Mouse (Mus musculus): Measurements from ENCODE around the gene Dohh. TPM values are rescaled to one million over a fixed set of nuclear protein-coding genes. Genes with fewer than 3 reads are reported as not detected.
A peak's percentile ranks its signal among the peaks of the same experiment; 100 is the strongest.

Dohh gene
- total and polyA plus RNA-seq, 2 experiments from 2014 or later = 114 to 146 TPM

DNA sequence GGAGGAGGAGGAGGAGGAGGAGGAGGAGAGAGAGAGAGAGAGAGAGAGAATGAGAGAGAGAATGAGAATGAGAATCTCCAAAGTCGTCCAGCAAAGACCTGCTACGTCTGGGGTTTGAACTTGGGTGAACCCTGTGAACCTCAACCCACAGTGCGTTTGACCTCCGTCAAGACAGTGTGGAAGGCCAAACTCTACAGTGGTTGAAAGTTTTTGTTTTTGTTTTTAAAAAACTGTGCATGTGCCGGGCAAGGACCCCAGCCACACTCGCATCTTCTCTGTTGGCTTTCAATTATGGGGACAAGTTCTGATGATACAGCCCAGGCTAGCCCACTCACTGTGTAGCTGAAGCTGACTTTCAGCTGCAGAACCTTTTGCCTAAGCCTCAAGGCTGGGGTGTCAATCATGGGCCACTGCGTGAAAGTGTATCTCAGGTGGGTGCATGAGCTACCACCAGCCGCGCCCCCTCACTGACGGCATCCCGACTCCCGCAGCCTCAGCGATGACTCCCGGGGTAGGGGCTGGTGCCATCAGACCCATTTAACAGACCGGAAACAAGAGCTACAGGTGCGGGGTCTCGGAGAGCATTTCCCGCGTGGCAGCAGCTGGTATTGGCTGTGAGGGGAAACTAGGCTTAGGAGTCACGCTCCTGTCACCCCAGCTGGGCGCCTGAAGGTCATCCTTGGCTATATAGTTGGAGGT lies 48.1 kb downstream of the Dohh start:
- no peak overlapping the region for H3K9ac ChIP-seq (replicated peaks; ENCODE audit: low read length)
- H3K9me3 ChIP-seq (ENCODE audit: low read length) = no peaks in the 10 kb centered on the region
- H3K4me2 ChIP-seq (ENCODE audit: low read depth, low read length) = peak overlapping the region; percentile 51

DNA sequence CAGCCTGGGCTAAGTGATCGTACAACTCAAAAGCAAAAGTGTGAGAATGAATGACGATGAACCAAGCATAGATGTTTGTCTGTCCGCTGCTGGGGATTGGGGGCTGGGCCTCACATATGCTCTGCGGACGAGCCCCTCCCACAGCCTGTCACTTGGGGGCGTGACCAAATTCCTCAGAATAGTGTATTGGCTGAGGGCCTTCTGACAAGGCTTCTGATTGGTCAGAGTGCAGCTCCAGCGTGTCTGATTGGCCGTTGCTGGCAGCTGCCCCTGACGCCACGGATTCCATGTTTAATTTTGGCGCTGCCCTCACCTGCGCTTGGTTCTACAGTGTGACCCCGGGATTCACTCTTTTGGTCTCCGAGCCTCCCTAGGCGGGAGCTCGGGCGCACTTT lies 48.6 kb downstream of the Dohh start:
- DNase-seq (ENCODE audit: low spot score) = peak; percentile 98
- H3K9me3 ChIP-seq (ENCODE audit: low read length) = no peaks in the 10 kb centered on the region
- peak overlapping the region; percentile 9 for H3K4me3 ChIP-seq (ENCODE audit: low read length)
- H3K36me3 ChIP-seq (ENCODE audit: insufficient read depth, low read length) = no peaks in the 10 kb centered on the region
- TF ChIP-seq CTCF (IDR thresholded peaks at IDR 0.05; ENCODE audit: low read depth) = no peak
- no peak overlapping the region for H3K9ac ChIP-seq (replicated peaks; ENCODE audit: low read length)
- peak overlapping the region; percentile 51 for H3K4me2 ChIP-seq (ENCODE audit: low read depth, low read length)
- H3K4me1 ChIP-seq (ENCODE audit: insufficient read depth, low read length) = peaks cover 31% of the 10 kb centered on the region
- peak; percentile 89 for ATAC-seq
- H3K27me3 ChIP-seq (ENCODE audit: insufficient read depth, low read length) = no peaks in the 10 kb centered on the region
- 3% methylated on average over 17 of the region's 17 CpGs for WGBS
- H3K27ac ChIP-seq = peak overlapping the region; percentile 37; the same call in 1 of the 2 replicates

More for the DNA sequence above, 48.1 kb downstream of the Dohh start:
- no peaks in the 10 kb centered on the region for H3K36me3 ChIP-seq (ENCODE audit: insufficient read depth, low read length)
- DNase-seq (ENCODE audit: low spot score) = no peak
- H3K4me1 ChIP-seq (ENCODE audit: insufficient read depth, low read length) = peaks cover 31% of the 10 kb centered on the region
- ATAC-seq = peak; percentile 3
- no peaks in the 10 kb centered on the region for H3K27me3 ChIP-seq (ENCODE audit: insufficient read depth, low read length)
- no peak overlapping the region; the same call in 1 of the 2 replicates for H3K4me3 ChIP-seq (ENCODE audit: low read length)
- 61% methylated on average over 21 of the region's 21 CpGs for WGBS
- 0 out of 2 replicates have a peak, but pooled peaks have one; percentile 15 for TF ChIP-seq CTCF (IDR thresholded peaks at IDR 0.05; ENCODE audit: low read depth)
- 0 out of 2 replicates have a peak overlapping the region, but pooled peaks have one; percentile 11 for H3K27ac ChIP-seq

DNA sequence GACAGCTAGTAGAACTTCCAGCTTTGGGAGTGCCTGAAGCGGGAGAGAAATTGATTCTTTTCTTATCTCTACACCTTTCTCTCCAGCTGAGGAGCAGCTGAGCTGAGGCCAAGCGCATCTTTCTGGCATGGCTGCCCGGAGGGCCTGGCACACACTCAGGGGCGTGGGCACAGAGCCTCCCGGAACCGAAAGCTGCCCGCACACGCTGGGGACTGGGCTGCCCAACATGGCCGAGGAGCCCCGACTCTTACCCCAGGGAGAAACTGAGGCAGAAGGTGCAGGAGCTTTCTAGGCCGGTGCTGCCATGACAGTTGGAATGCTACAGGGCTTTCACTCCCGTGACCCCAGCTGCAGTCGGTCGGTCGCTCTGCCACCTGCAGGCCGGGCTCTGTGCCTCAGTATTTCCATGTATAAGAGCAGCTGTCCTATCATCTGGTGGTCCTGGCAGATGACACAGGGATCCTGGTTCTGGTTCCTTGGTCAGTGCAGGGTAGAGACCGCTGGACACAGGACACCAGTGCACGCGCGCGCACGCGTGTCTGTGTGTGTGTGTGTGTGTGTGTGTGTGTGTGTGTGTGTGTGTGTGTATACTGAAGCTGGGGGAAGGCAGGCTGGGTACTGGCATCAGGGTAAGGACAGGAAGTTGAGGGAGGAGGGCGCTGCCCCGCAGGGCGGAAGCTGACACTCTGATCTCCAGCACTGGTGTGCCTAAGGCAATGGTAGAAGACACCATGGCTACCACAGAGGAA lies 49.5 kb downstream of the Dohh start:
- no peak for ATAC-seq
- no peaks in the 10 kb centered on the region for H3K36me3 ChIP-seq (ENCODE audit: insufficient read depth, low read length)
- no peaks in the 10 kb centered on the region for H3K27me3 ChIP-seq (ENCODE audit: insufficient read depth, low read length)
- WGBS = 51% methylated on average over 26 of the region's 26 CpGs
- H3K9ac ChIP-seq (replicated peaks; ENCODE audit: low read length) = no peak overlapping the region
- no peak for DNase-seq (ENCODE audit: low spot score)
- no peaks in the 10 kb centered on the region for H3K9me3 ChIP-seq (ENCODE audit: low read length)
- peak; percentile 44 for TF ChIP-seq CTCF (IDR thresholded peaks at IDR 0.05; ENCODE audit: low read depth)
- H3K27ac ChIP-seq = peak overlapping the region; percentile 37; the same call in 1 of the 2 replicates
- no peak overlapping the region for H3K4me3 ChIP-seq (ENCODE audit: low read length)
- peaks cover 31% of the 10 kb centered on the region for H3K4me1 ChIP-seq (ENCODE audit: insufficient read depth, low read length)
- peak overlapping the region; percentile 51 for H3K4me2 ChIP-seq (ENCODE audit: low read depth, low read length)

DNA sequence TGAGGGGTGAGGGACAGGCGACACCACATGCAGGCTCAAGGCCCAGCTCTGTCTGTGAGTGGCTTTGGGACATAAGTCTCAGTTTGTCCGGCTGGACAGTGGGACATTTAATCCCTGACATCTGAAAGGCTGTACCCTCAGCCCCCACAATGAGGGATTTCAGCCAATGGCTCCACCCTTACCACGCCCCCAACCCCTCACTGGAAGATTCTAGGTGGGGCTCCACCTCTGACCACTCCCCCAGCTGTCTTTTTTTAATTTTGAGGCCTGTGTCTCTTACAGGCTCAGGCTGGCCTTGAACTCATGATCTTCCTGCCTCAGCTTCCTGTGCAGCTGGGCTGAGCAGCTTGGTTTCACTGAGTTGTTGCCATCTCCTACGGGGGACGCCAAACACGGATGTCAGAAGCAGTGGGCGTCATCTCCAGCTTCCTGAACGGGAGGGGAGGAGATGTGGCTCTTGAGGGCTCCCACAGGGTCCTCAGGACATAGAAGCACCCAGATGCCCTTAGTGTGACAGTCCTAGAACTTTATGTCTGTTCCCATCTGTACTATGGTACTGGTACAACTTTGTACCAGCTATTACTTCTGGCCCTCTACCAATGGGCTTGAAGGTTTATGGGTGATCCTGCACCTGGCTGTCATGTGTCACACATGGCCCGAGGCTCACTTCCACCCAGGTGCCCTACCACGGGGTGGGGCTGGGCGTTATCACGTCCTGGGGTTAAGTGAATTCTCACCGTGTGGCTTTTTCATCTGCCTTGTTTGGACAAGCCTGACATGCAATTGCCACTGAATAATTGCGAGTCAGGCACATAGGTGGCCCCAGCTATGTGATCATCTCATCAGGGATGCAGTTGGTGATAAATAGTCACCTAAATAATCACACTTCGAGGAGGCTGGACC lies 50.4 kb downstream of the Dohh start:
- no peak overlapping the region for H3K9ac ChIP-seq (replicated peaks; ENCODE audit: low read length)
- no peaks in the 10 kb centered on the region for H3K27me3 ChIP-seq (ENCODE audit: insufficient read depth, low read length)
- DNase-seq (ENCODE audit: low spot score) (no peak), ATAC-seq (no peak)
- WGBS = 61% methylated on average over 15 of the region's 15 CpGs
- no peak for TF ChIP-seq CTCF (IDR thresholded peaks at IDR 0.05; ENCODE audit: low read depth)
- peaks cover 27% of the 10 kb centered on the region; the same call in 1 of the 2 replicates for H3K4me1 ChIP-seq (ENCODE audit: insufficient read depth, low read length)
- H3K9me3 ChIP-seq (ENCODE audit: low read length) = no peaks in the 10 kb centered on the region
- H3K36me3 ChIP-seq (ENCODE audit: insufficient read depth, low read length) = no peaks in the 10 kb centered on the region
- no peak overlapping the region for H3K4me2 ChIP-seq (ENCODE audit: low read depth, low read length)
- no peak overlapping the region for H3K4me3 ChIP-seq (ENCODE audit: low read length)
- H3K27ac ChIP-seq = peak overlapping the region; percentile 65

DNA sequence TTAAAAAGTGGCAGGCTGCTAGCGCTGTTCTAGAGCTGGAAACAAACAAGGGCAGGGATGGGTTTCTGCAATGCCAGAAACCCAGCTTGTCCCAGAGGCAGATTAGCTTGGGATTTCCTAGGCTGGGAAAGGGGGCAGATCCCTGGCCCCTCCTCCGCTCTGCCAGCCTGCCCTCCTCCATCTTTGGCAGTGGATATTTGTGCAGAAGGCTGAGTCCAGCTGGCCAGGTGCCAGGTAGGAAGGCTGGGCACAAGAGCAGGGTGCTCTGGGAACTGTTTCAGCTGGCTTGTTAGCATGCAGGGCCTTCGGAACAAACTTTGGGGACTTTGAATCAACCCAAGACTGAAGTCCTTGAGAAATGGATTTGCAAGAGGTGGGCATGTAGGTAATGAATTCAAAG lies 51.2 kb downstream of the Dohh start:
- Histone ChIP-seq H3K27me3 (ENCODE audit: insufficient read depth, low read length) (no peaks in the 10 kb centered on the region), H3K4me1 (ENCODE audit: insufficient read depth, low read length) (peaks cover 27% of the 10 kb centered on the region; the same call in 1 of the 2 replicates), H3K9ac (replicated peaks; ENCODE audit: low read length) (no peak overlapping the region), H3K4me2 (ENCODE audit: low read depth, low read length) (no peak overlapping the region), H3K4me3 (ENCODE audit: low read length) (no peak overlapping the region), H3K36me3 (ENCODE audit: insufficient read depth, low read length) (no peaks in the 10 kb centered on the region), H3K9me3 (ENCODE audit: low read length) (no peaks in the 10 kb centered on the region), H3K27ac (peak overlapping the region; percentile 65)
- ATAC-seq = peak; percentile 46
- WGBS = 36% methylated on average over 3 of the region's 3 CpGs
- TF ChIP-seq CTCF (IDR thresholded peaks at IDR 0.05; ENCODE audit: low read depth) = no peak
- peak; percentile 91 for DNase-seq (ENCODE audit: low spot score)

Small RNAs within 50 kb of the gene (microRNA-seq; reads per million reads assigned to microRNA genes)
- gene Mir1191b = 0.72 to 1.4 reads per million in 2 experiments
- gene Mir6913 = 0 to 0.71 reads per million in 2 experiments

Other genes starting within 250 kb of the Dohh start
Only the 30 nearest of the 35 such genes appear.
- 33.9 and 46.4 TPM in 2 replicates for gene Pias4, start 216.5 kb upstream of the Dohh start, total RNA-seq (2014; rRNA removed)
- gene Pias4, start 216.5 kb upstream of the Dohh start, polyA plus RNA-seq (2015; fragmentation: Nextera tagmentation; extraction: Ambion mirVana) = 32.0 and 33.7 TPM in 2 replicates
- gene Eef2, start 207.8 kb upstream of the Dohh start, total RNA-seq (2014; rRNA removed) = 2,095 and 2,196 TPM in 2 replicates
- 422 and 434 TPM in 2 replicates for gene Eef2, start 207.8 kb upstream of the Dohh start, polyA plus RNA-seq (2015; fragmentation: Nextera tagmentation; extraction: Ambion mirVana)
- 69.7 and 80.9 TPM in 2 replicates for gene Dapk3, start 201.4 kb upstream of the Dohh start, total RNA-seq (2014; rRNA removed)
- gene Dapk3, start 201.4 kb upstream of the Dohh start, polyA plus RNA-seq (2015; fragmentation: Nextera tagmentation; extraction: Ambion mirVana) = 52.3 and 56.1 TPM in 2 replicates
- not detected in 2 replicates for gene 4930442H23Rik, start 200.6 kb upstream of the Dohh start, total RNA-seq (2014; rRNA removed)
- gene 4930442H23Rik, start 200.6 kb upstream of the Dohh start, polyA plus RNA-seq (2015; fragmentation: Nextera tagmentation; extraction: Ambion mirVana) = 0.26 TPM in 1 of 2 replicates, not detected in the other
- 0.31 and 0.58 TPM in 2 replicates for gene Nmrk2, start 182.4 kb upstream of the Dohh start, total RNA-seq (2014; rRNA removed)
- gene Nmrk2, start 182.4 kb upstream of the Dohh start, polyA plus RNA-seq (2015; fragmentation: Nextera tagmentation; extraction: Ambion mirVana) = 0.15 and 0.25 TPM in 2 replicates
- gene Atcay, start 153.6 kb upstream of the Dohh start, total RNA-seq (2014; rRNA removed) = 169 and 197 TPM in 2 replicates
- 66.7 and 70.2 TPM in 2 replicates for gene Atcay, start 153.6 kb upstream of the Dohh start, polyA plus RNA-seq (2015; fragmentation: Nextera tagmentation; extraction: Ambion mirVana)
- gene Zfr2, start 151.3 kb upstream of the Dohh start, total RNA-seq (2014; rRNA removed) = 64.1 and 89.3 TPM in 2 replicates
- gene Zfr2, start 151.3 kb upstream of the Dohh start, polyA plus RNA-seq (2015; fragmentation: Nextera tagmentation; extraction: Ambion mirVana) = 21.7 and 21.9 TPM in 2 replicates
- gene Matk, start 131.5 kb upstream of the Dohh start, total RNA-seq (2014; rRNA removed) = 86.9 and 121 TPM in 2 replicates
- 82.3 and 82.7 TPM in 2 replicates for gene Matk, start 131.5 kb upstream of the Dohh start, polyA plus RNA-seq (2015; fragmentation: Nextera tagmentation; extraction: Ambion mirVana)
- 106 and 113 TPM in 2 replicates for gene Mrpl54, start 117.5 kb upstream of the Dohh start, total RNA-seq (2014; rRNA removed)
- gene Mrpl54, start 117.5 kb upstream of the Dohh start, polyA plus RNA-seq (2015; fragmentation: Nextera tagmentation; extraction: Ambion mirVana) = 159 and 170 TPM in 2 replicates
- 61.0 and 63.6 TPM in 2 replicates for gene Apba3, start 117.5 kb upstream of the Dohh start, total RNA-seq (2014; rRNA removed)
- 24.0 and 27.6 TPM in 2 replicates for gene Apba3, start 117.5 kb upstream of the Dohh start, polyA plus RNA-seq (2015; fragmentation: Nextera tagmentation; extraction: Ambion mirVana)
- 2.9 and 6.0 TPM in 2 replicates for gene Tjp3, start 92.8 kb upstream of the Dohh start, total RNA-seq (2014; rRNA removed)
- 3.9 and 5.2 TPM in 2 replicates for gene Tjp3, start 92.8 kb upstream of the Dohh start, polyA plus RNA-seq (2015; fragmentation: Nextera tagmentation; extraction: Ambion mirVana)
- gene Pip5k1c, start 91.5 kb upstream of the Dohh start, total RNA-seq (2014; rRNA removed) = 223 and 242 TPM in 2 replicates
- 97.4 and 108 TPM in 2 replicates for gene Pip5k1c, start 91.5 kb upstream of the Dohh start, polyA plus RNA-seq (2015; fragmentation: Nextera tagmentation; extraction: Ambion mirVana)
- gene Cactin, start 63.3 kb upstream of the Dohh start, total RNA-seq (2014; rRNA removed) = 24.3 and 46.2 TPM in 2 replicates
- gene Cactin, start 63.3 kb upstream of the Dohh start, polyA plus RNA-seq (2015; fragmentation: Nextera tagmentation; extraction: Ambion mirVana) = 19.6 and 20.2 TPM in 2 replicates
- 2.6 TPM in 2 replicates for gene Tbxa2r, start 55.7 kb upstream of the Dohh start, total RNA-seq (2014; rRNA removed)
- gene Tbxa2r, start 55.7 kb upstream of the Dohh start, polyA plus RNA-seq (2015; fragmentation: Nextera tagmentation; extraction: Ambion mirVana) = 4.0 and 4.3 TPM in 2 replicates
- gene Gipc3, start 41.2 kb upstream of the Dohh start, total RNA-seq (2014; rRNA removed) = 0.16 TPM in 1 of 2 replicates, not detected in the other
- gene Gipc3, start 41.2 kb upstream of the Dohh start, polyA plus RNA-seq (2015; fragmentation: Nextera tagmentation; extraction: Ambion mirVana) = not detected in 2 replicates
- gene Hmg20b, start 33.9 kb upstream of the Dohh start, total RNA-seq (2014; rRNA removed) = 20.8 and 28.5 TPM in 2 replicates
- 36.8 and 41.1 TPM in 2 replicates for gene Hmg20b, start 33.9 kb upstream of the Dohh start, polyA plus RNA-seq (2015; fragmentation: Nextera tagmentation; extraction: Ambion mirVana)
- gene Mfsd12, start 26.9 kb upstream of the Dohh start, total RNA-seq (2014; rRNA removed) = 34.4 and 38.1 TPM in 2 replicates
- gene Mfsd12, start 26.9 kb upstream of the Dohh start, polyA plus RNA-seq (2015; fragmentation: Nextera tagmentation; extraction: Ambion mirVana) = 13.6 TPM in 2 replicates
- gene 4930404N11Rik, start 18.6 kb upstream of the Dohh start, total RNA-seq (2014; rRNA removed) = not detected in 2 replicates
- 0.25 and 0.99 TPM in 2 replicates for gene 4930404N11Rik, start 18.6 kb upstream of the Dohh start, polyA plus RNA-seq (2015; fragmentation: Nextera tagmentation; extraction: Ambion mirVana)
- gene Fzr1, start 5.9 kb upstream of the Dohh start, total RNA-seq (2014; rRNA removed) = 106 and 118 TPM in 2 replicates
- 131 and 134 TPM in 2 replicates for gene Fzr1, start 5.9 kb upstream of the Dohh start, polyA plus RNA-seq (2015; fragmentation: Nextera tagmentation; extraction: Ambion mirVana)
- 2.1 and 3.3 TPM in 2 replicates for gene Gm48551, start within 50 bp of the Dohh start, total RNA-seq (2014; rRNA removed)
- gene Gm48551, start within 50 bp of the Dohh start, polyA plus RNA-seq (2015; fragmentation: Nextera tagmentation; extraction: Ambion mirVana) = 5.3 and 7.0 TPM in 2 replicates
- 7.5 TPM in 2 replicates for gene Gm48552, start 4.6 kb downstream of the Dohh start, total RNA-seq (2014; rRNA removed)
- 2.7 and 4.0 TPM in 2 replicates for gene Gm48552, start 4.6 kb downstream of the Dohh start, polyA plus RNA-seq (2015; fragmentation: Nextera tagmentation; extraction: Ambion mirVana)
- 2.9 and 3.7 TPM in 2 replicates for gene Smim24, start 8.6 kb downstream of the Dohh start, total RNA-seq (2014; rRNA removed)
- gene Smim24, start 8.6 kb downstream of the Dohh start, polyA plus RNA-seq (2015; fragmentation: Nextera tagmentation; extraction: Ambion mirVana) = 1.4 and 1.7 TPM in 2 replicates
- gene Nfic, start 71.2 kb downstream of the Dohh start, total RNA-seq (2014; rRNA removed) = 17.2 and 26.5 TPM in 2 replicates
- gene Nfic, start 71.2 kb downstream of the Dohh start, polyA plus RNA-seq (2015; fragmentation: Nextera tagmentation; extraction: Ambion mirVana) = 33.8 and 34.6 TPM in 2 replicates
- 93.9 and 128 TPM in 2 replicates for gene Celf5, start 98.3 kb downstream of the Dohh start, total RNA-seq (2014; rRNA removed)
- 40.1 and 43.2 TPM in 2 replicates for gene Celf5, start 98.3 kb downstream of the Dohh start, polyA plus RNA-seq (2015; fragmentation: Nextera tagmentation; extraction: Ambion mirVana)
- 124 and 170 TPM in 2 replicates for gene Ncln, start 112.0 kb downstream of the Dohh start, total RNA-seq (2014; rRNA removed)
- 66.3 and 66.5 TPM in 2 replicates for gene Ncln, start 112.0 kb downstream of the Dohh start, polyA plus RNA-seq (2015; fragmentation: Nextera tagmentation; extraction: Ambion mirVana)
- gene S1pr4, start 115.7 kb downstream of the Dohh start, total RNA-seq (2014; rRNA removed) = 0.40 and 1.3 TPM in 2 replicates
- 0.38 and 0.40 TPM in 2 replicates for gene S1pr4, start 115.7 kb downstream of the Dohh start, polyA plus RNA-seq (2015; fragmentation: Nextera tagmentation; extraction: Ambion mirVana)
- 2.5 and 9.8 TPM in 2 replicates for gene Gna15, start 139.8 kb downstream of the Dohh start, total RNA-seq (2014; rRNA removed)
- gene Gna15, start 139.8 kb downstream of the Dohh start, polyA plus RNA-seq (2015; fragmentation: Nextera tagmentation; extraction: Ambion mirVana) = 1.2 and 1.9 TPM in 2 replicates
- gene Gna11, start 160.8 kb downstream of the Dohh start, total RNA-seq (2014; rRNA removed) = 121 and 139 TPM in 2 replicates
- 95.6 and 105 TPM in 2 replicates for gene Gna11, start 160.8 kb downstream of the Dohh start, polyA plus RNA-seq (2015; fragmentation: Nextera tagmentation; extraction: Ambion mirVana)
- 611 and 635 TPM in 2 replicates for gene Aes, start 175.1 kb downstream of the Dohh start, total RNA-seq (2014; rRNA removed)
- 803 and 834 TPM in 2 replicates for gene Aes, start 175.1 kb downstream of the Dohh start, polyA plus RNA-seq (2015; fragmentation: Nextera tagmentation; extraction: Ambion mirVana)
- gene Tle2, start 190.1 kb downstream of the Dohh start, total RNA-seq (2014; rRNA removed) = 28.8 and 41.8 TPM in 2 replicates
- 43.7 and 45.5 TPM in 2 replicates for gene Tle2, start 190.1 kb downstream of the Dohh start, polyA plus RNA-seq (2015; fragmentation: Nextera tagmentation; extraction: Ambion mirVana)

Measured in hindbrain, postnatal 0 days (tissue).